Mouse (Mus musculus) left cerebral cortex, postnatal 14 days (tissue): Measurements from ENCODE around the gene Acbd6. TPM values are rescaled to one million over a fixed set of nuclear protein-coding genes. Genes with fewer than 3 reads are reported as not detected.

Source experiments
- total RNA-seq, 2 experiments: library from RNA; stranded (reverse); gene quantifications; 2 replicates each; pipeline ENCODE4 v1.2.3; 2021

Acbd6 gene
- total RNA-seq, 2 experiments from 2014 or later: 97.5 to 105 TPM

Other genes with a start within 250 kb of the Acbd6 start
- 10 to 100 TPM; 91.4 to 93.4 TPM for gene Xpr1, start 140.7 kb upstream of the Acbd6 start, total RNA-seq
- gene Lhx4, start 193.6 kb downstream of the Acbd6 start, total RNA-seq: not detected